ENCODE assay signal across 11 mouse cellular contexts in genomic region chr3:35342584-35342983, GRCm38 (mm10).
DNase-seq lines count a peak whose midpoint lies in the region; ATAC-seq and TF ChIP-seq lines count a peak whose summit lies in the region.
"Had no signal": no experiment of that assay in that cellular context is flagged by ENCODE, and none has a peak within 500 bp of the region (broad histone marks: within the 10 kb centered on the region; RNA-seq: fewer than 3 reads in every experiment).

No protein-coding gene starts in this region.

- intact Hi-C loops in left cerebral cortex, postnatal 14 days (cut with DNase I), result loop anchor here (5.0 to 10.0 kb wide), 3 partner anchors 65 to 695 kb away; no protein-coding TSS in a partner anchor

- no peak for DNase-seq in forebrain, embryonic 10.5 days (ENCODE audit: extremely low spot score, low spot score)
- DNase-seq in forebrain, postnatal 0 days, result no peak
- DNase-seq in right cerebral cortex, adult 18-20 months, result peak; percentile 88
- DNase-seq in right cerebral cortex, postnatal 4 days, result no peak
- DNase-seq in left cerebral cortex, postnatal 14 days (ENCODE audit: low spot score in 2 of 2), result peak; percentile 62 to 73
- DNase-seq in lung, postnatal 10 days, result no peak
- DNase-seq: kidney, adult 8-10 months had no signal

- WGBS in forebrain, embryonic 10.5 days, result 67% methylated on average over 4 of the region's 4 CpGs
- WGBS in forebrain, postnatal 0 days, result 26% methylated on average over 4 of the region's 4 CpGs
- 44% methylated on average over 4 of the region's 4 CpGs for WGBS in stomach, embryonic 16.5 days
- 50% methylated on average over 4 of the region's 4 CpGs for WGBS in liver, embryonic 12.5 days (ENCODE audit: insufficient replicate concordance)

- H3K36me3 ChIP-seq in forebrain, embryonic 10.5 days (replicated peaks), result no peaks in the 10 kb centered on the region
- no peaks in the 10 kb centered on the region for H3K36me3 ChIP-seq in forebrain, postnatal 0 days (ENCODE audit: insufficient read depth)
- H3K36me3 ChIP-seq in stomach, embryonic 16.5 days (ENCODE audit: control insufficient read depth, insufficient read depth, low read length), result no peaks in the 10 kb centered on the region
- H3K36me3 ChIP-seq in liver, embryonic 12.5 days, result no peaks in the 10 kb centered on the region
- H3K36me3 ChIP-seq: liver, embryonic 15.5 days had no signal

- no peak overlapping the region for H3K4me2 ChIP-seq in forebrain, postnatal 0 days (ENCODE audit: low read depth)
- no peak overlapping the region for H3K4me2 ChIP-seq in stomach, embryonic 16.5 days (ENCODE audit: low read depth, low read length)
- no peak overlapping the region for H3K4me2 ChIP-seq in liver, embryonic 12.5 days

- H3K9me3 ChIP-seq in forebrain, embryonic 10.5 days, result no peaks in the 10 kb centered on the region
- no peaks in the 10 kb centered on the region for H3K9me3 ChIP-seq in forebrain, postnatal 0 days (ENCODE audit: low read length)
- H3K9me3 ChIP-seq in stomach, embryonic 16.5 days (replicated peaks; ENCODE audit: control insufficient read depth, low read length), result no peaks in the 10 kb centered on the region
- H3K9me3 ChIP-seq in liver, embryonic 12.5 days (replicated peaks), result no peaks in the 10 kb centered on the region
- H3K9me3 ChIP-seq: liver, embryonic 15.5 days had no signal

- no peak for TF ChIP-seq CTCF in forebrain, postnatal 0 days (IDR thresholded peaks at IDR 0.05; ENCODE audit: low read depth)

- no peaks in the 10 kb centered on the region for H3K27me3 ChIP-seq in forebrain, embryonic 10.5 days (ENCODE audit: poor library complexity, severe bottlenecking)
- no peaks in the 10 kb centered on the region for H3K27me3 ChIP-seq in forebrain, postnatal 0 days (ENCODE audit: insufficient read depth, low read length)
- H3K27me3 ChIP-seq in stomach, embryonic 16.5 days (ENCODE audit: control insufficient read depth, insufficient read depth, low read length), result no peaks in the 10 kb centered on the region
- H3K27me3 ChIP-seq in liver, embryonic 12.5 days (replicated peaks), result peaks cover 20% of the 10 kb centered on the region; the same call in 1 of the 2 replicates
- H3K27me3 ChIP-seq: liver, embryonic 15.5 days had no signal

- H3K4me1 ChIP-seq in forebrain, embryonic 10.5 days, result peaks cover 64% of the 10 kb centered on the region
- peaks cover 7% of the 10 kb centered on the region; the same call in 1 of the 2 replicates for H3K4me1 ChIP-seq in forebrain, postnatal 0 days (ENCODE audit: insufficient read depth)
- H3K4me1 ChIP-seq in stomach, embryonic 16.5 days (ENCODE audit: control insufficient read depth, insufficient read depth, low read length), result peaks cover 7% of the 10 kb centered on the region; the same call in 1 of the 2 replicates
- H3K4me1 ChIP-seq in liver, embryonic 12.5 days, result no peaks in the 10 kb centered on the region
- H3K4me1 ChIP-seq: liver, embryonic 15.5 days had no signal

- ATAC-seq in forebrain, postnatal 0 days, result no peak
- peak; percentile 46; the same call in 1 of the 2 replicates for ATAC-seq in stomach, embryonic 16.5 days (ENCODE audit: insufficient read depth, low FRiP score)
- no peak for ATAC-seq in liver, embryonic 12.5 days

- no peak overlapping the region for H3K4me3 ChIP-seq in forebrain, embryonic 10.5 days
- H3K4me3 ChIP-seq in forebrain, postnatal 0 days (ENCODE audit: low read depth, low read length), result no peak overlapping the region
- no peak overlapping the region for H3K4me3 ChIP-seq in stomach, embryonic 16.5 days (replicated peaks; ENCODE audit: low read length)
- no peak overlapping the region for H3K4me3 ChIP-seq in liver, embryonic 12.5 days
- H3K4me3 ChIP-seq: liver, embryonic 15.5 days; myocyte had no signal

- no peak overlapping the region for H3K9ac ChIP-seq in forebrain, postnatal 0 days
- H3K9ac ChIP-seq in stomach, embryonic 16.5 days (ENCODE audit: low read length), result no peak overlapping the region
- H3K9ac ChIP-seq in liver, embryonic 12.5 days, result no peak overlapping the region
- H3K9ac ChIP-seq: liver, embryonic 15.5 days had no signal

- H3K27ac ChIP-seq in forebrain, embryonic 10.5 days, result peak overlapping the region; percentile 95
- no peak overlapping the region for H3K27ac ChIP-seq in forebrain, postnatal 0 days (ENCODE audit: low read depth, low read length)
- H3K27ac ChIP-seq in stomach, embryonic 16.5 days (ENCODE audit: low read length), result no peak overlapping the region
- no peak overlapping the region for H3K27ac ChIP-seq in liver, embryonic 12.5 days
- H3K27ac ChIP-seq: liver, embryonic 15.5 days had no signal

Comparison
In these comparisons a context has a peak if more than half of its experiments do, and no peak if none do; other contexts are left out.
1. DNase-seq: peak in right cerebral cortex, adult 18-20 months (single experiment) and left cerebral cortex, postnatal 14 days (2 of 2); none in forebrain, embryonic 10.5 days (single experiment), forebrain, postnatal 0 days (single experiment), right cerebral cortex, postnatal 4 days (single experiment) and lung, postnatal 10 days (single experiment).